In the genomic region with DNA sequence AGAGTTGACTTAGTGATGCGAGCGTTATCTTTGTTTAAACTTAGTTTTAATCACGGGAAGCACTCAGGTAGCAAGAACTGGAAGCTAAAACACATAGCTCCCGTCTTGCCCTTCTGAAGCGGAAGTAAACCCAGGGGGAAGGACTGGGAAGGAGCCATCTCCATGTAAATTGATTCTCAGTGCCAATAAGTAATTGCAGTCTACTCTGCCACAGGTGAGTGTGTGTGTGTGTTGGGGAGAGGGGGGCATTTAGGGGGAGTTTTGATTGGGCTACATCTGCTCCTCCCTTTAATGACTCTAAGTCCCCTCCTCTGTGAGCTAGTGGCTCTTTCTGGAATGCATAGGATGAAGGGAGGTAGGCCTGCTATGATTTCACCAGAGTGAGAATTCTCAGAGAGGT, we compare ENCODE assay signal across 21 mouse cellular contexts. TPM values are rescaled to one million over a fixed set of nuclear protein-coding genes. Genes with fewer than 3 reads are reported as not detected.
A peak's percentile ranks its signal among the peaks of the same experiment; 100 is the strongest.
DNase-seq lines count a peak whose midpoint lies in the region; ATAC-seq and TF ChIP-seq lines count a peak whose summit lies in the region.
"Had no signal": no experiment of that assay in that cellular context is flagged by ENCODE, and none has a peak within 500 bp of the region (broad histone marks: within the 10 kb centered on the region; RNA-seq: fewer than 3 reads in every experiment).

No protein-coding gene starts in this region.

- DNase-seq in hindbrain, embryonic 10.5 days (ENCODE audit: low spot score): no peak
- no peak for DNase-seq in hindbrain, postnatal 0 days (ENCODE audit: low spot score)
- DNase-seq in embryonic facial prominence, embryonic 14.5 days (ENCODE audit: low spot score): no peak
- no peak for DNase-seq in hindbrain, embryonic 11.5 days (ENCODE audit: low spot score)
- DNase-seq in midbrain, embryonic 14.5 days: no peak
- no peak for DNase-seq in left cerebral cortex, postnatal 14 days (ENCODE audit: low spot score in 2 of 2)
- DNase-seq: B cell, adult 2 months; cerebellum, adult 8-10 months; gastrocnemius, postnatal 14 days; heart, adult 2 months; heart, postnatal 36 days; liver, embryonic 13.5 days; thymus, adult 2 months had no signal

- intact Hi-C loops in left cerebral cortex, postnatal 14 days (cut with DNase I): no loop called here

- TF ChIP-seq CTCF in hindbrain, postnatal 0 days (IDR thresholded peaks at IDR 0.05; ENCODE audit: low read depth): no peak

- 72% methylated on average over 5 of the region's 5 CpGs for WGBS in hindbrain, embryonic 10.5 days
- 48% methylated on average over 5 of the region's 5 CpGs for WGBS in hindbrain, postnatal 0 days
- 66% methylated on average over 5 of the region's 5 CpGs for WGBS in embryonic facial prominence, embryonic 14.5 days
- WGBS in hindbrain, embryonic 11.5 days: 70% methylated on average over 5 of the region's 5 CpGs
- WGBS in midbrain, embryonic 14.5 days: 76% methylated on average over 5 of the region's 5 CpGs

- H3K9ac ChIP-seq in hindbrain, postnatal 0 days (replicated peaks; ENCODE audit: low read length): no peak overlapping the region
- no peak overlapping the region for H3K9ac ChIP-seq in embryonic facial prominence, embryonic 14.5 days (ENCODE audit: low read depth, low read length)
- no peak overlapping the region for H3K9ac ChIP-seq in hindbrain, embryonic 11.5 days (ENCODE audit: low read depth, low read length)
- no peak overlapping the region for H3K9ac ChIP-seq in midbrain, embryonic 14.5 days (replicated peaks; ENCODE audit: low read length)
- H3K9ac ChIP-seq: embryonic facial prominence, embryonic 12.5 days; intestine, embryonic 15.5 days; limb, embryonic 12.5 days; liver, embryonic 13.5 days; stomach, embryonic 15.5 days had no signal

- H3K4me3 ChIP-seq in hindbrain, embryonic 10.5 days: no peak overlapping the region
- no peak overlapping the region for H3K4me3 ChIP-seq in hindbrain, postnatal 0 days (ENCODE audit: low read length)
- no peak overlapping the region for H3K4me3 ChIP-seq in embryonic facial prominence, embryonic 14.5 days (ENCODE audit: low read depth, low read length)
- no peak overlapping the region for H3K4me3 ChIP-seq in hindbrain, embryonic 11.5 days (ENCODE audit: low read depth, low read length)
- H3K4me3 ChIP-seq in midbrain, embryonic 14.5 days (replicated peaks; ENCODE audit: low read depth, low read length): no peak overlapping the region
- H3K4me3 ChIP-seq: embryonic facial prominence, embryonic 12.5 days; heart, adult 2 months; intestine, embryonic 15.5 days; limb, embryonic 12.5 days; liver, embryonic 13.5 days; stomach, embryonic 15.5 days had no signal

- peaks cover 39% of the 10 kb centered on the region for H3K4me1 ChIP-seq in hindbrain, embryonic 10.5 days (replicated peaks)
- H3K4me1 ChIP-seq in hindbrain, postnatal 0 days (ENCODE audit: insufficient read depth, low read length): no peaks in the 10 kb centered on the region
- H3K4me1 ChIP-seq in embryonic facial prominence, embryonic 14.5 days (ENCODE audit: control insufficient read depth, insufficient read depth, low read length): no peaks in the 10 kb centered on the region; the same call in 1 of the 2 replicates
- 0 out of 2 replicates have a peak, but pooled peaks cover 6% of the 10 kb centered on the region for H3K4me1 ChIP-seq in hindbrain, embryonic 11.5 days (replicated peaks; ENCODE audit: control insufficient read depth, insufficient read depth, low read length)
- H3K4me1 ChIP-seq in midbrain, embryonic 14.5 days (ENCODE audit: control insufficient read depth, insufficient read depth, low read length): peaks cover 20% of the 10 kb centered on the region; the same call in 1 of the 2 replicates
- H3K4me1 ChIP-seq: intestine, embryonic 15.5 days; liver, embryonic 13.5 days had no signal

- no peak for ATAC-seq in hindbrain, postnatal 0 days
- peak; percentile 31; the same call in 1 of the 2 replicates for ATAC-seq in embryonic facial prominence, embryonic 14.5 days (ENCODE audit: low read depth)
- peak; percentile 63; the same call in 1 of the 2 replicates for ATAC-seq in hindbrain, embryonic 11.5 days (ENCODE audit: low FRiP score)
- no peak for ATAC-seq in midbrain, embryonic 14.5 days (ENCODE audit: low FRiP score, low TSS enrichment)
- no peak for ATAC-seq in monocyte, adult 5-6 weeks (replicated peaks; ENCODE audit: insufficient number of reproducible peaks, low FRiP score, low TSS enrichment, poor library complexity, severe bottlenecking)

- no peaks in the 10 kb centered on the region for H3K9me3 ChIP-seq in hindbrain, embryonic 10.5 days
- no peaks in the 10 kb centered on the region for H3K9me3 ChIP-seq in hindbrain, postnatal 0 days (ENCODE audit: low read length)
- H3K9me3 ChIP-seq in embryonic facial prominence, embryonic 14.5 days (ENCODE audit: control insufficient read depth, low read length): no peaks in the 10 kb centered on the region
- H3K9me3 ChIP-seq in hindbrain, embryonic 11.5 days (ENCODE audit: control insufficient read depth, low read length): no peaks in the 10 kb centered on the region
- no peaks in the 10 kb centered on the region for H3K9me3 ChIP-seq in midbrain, embryonic 14.5 days (ENCODE audit: control insufficient read depth, low read length)
- H3K9me3 ChIP-seq: embryonic facial prominence, embryonic 12.5 days; intestine, embryonic 15.5 days; limb, embryonic 12.5 days; liver, embryonic 13.5 days; stomach, embryonic 15.5 days had no signal

- no peaks in the 10 kb centered on the region for H3K27me3 ChIP-seq in hindbrain, embryonic 10.5 days (ENCODE audit: insufficient read depth, poor library complexity, severe bottlenecking)
- H3K27me3 ChIP-seq in hindbrain, postnatal 0 days (ENCODE audit: insufficient read depth, low read length): no peaks in the 10 kb centered on the region
- H3K27me3 ChIP-seq in embryonic facial prominence, embryonic 14.5 days (replicated peaks; ENCODE audit: control insufficient read depth, insufficient read depth, low read length): no peaks in the 10 kb centered on the region
- no peaks in the 10 kb centered on the region for H3K27me3 ChIP-seq in hindbrain, embryonic 11.5 days (ENCODE audit: control insufficient read depth, insufficient read depth, low read length)
- H3K27me3 ChIP-seq in midbrain, embryonic 14.5 days (ENCODE audit: control insufficient read depth, insufficient read depth, low read length): no peaks in the 10 kb centered on the region
- H3K27me3 ChIP-seq: embryonic facial prominence, embryonic 12.5 days; intestine, embryonic 15.5 days; limb, embryonic 12.5 days; liver, embryonic 13.5 days; stomach, embryonic 15.5 days had no signal

- no peak overlapping the region for H3K4me2 ChIP-seq in hindbrain, postnatal 0 days (ENCODE audit: low read depth, low read length)
- no peak overlapping the region for H3K4me2 ChIP-seq in embryonic facial prominence, embryonic 14.5 days (ENCODE audit: low read depth, low read length)
- no peak overlapping the region for H3K4me2 ChIP-seq in hindbrain, embryonic 11.5 days (replicated peaks; ENCODE audit: low read depth, low read length)
- H3K4me2 ChIP-seq in midbrain, embryonic 14.5 days (ENCODE audit: low read length): no peak overlapping the region
- H3K4me2 ChIP-seq: embryonic facial prominence, embryonic 12.5 days; intestine, embryonic 15.5 days; limb, embryonic 12.5 days; liver, embryonic 13.5 days; stomach, embryonic 15.5 days had no signal

- H3K36me3 ChIP-seq in hindbrain, embryonic 10.5 days: no peaks in the 10 kb centered on the region
- no peaks in the 10 kb centered on the region for H3K36me3 ChIP-seq in hindbrain, postnatal 0 days (ENCODE audit: insufficient read depth, low read length)
- H3K36me3 ChIP-seq in embryonic facial prominence, embryonic 14.5 days (ENCODE audit: control insufficient read depth, insufficient read depth, low read length): no peaks in the 10 kb centered on the region
- H3K36me3 ChIP-seq in hindbrain, embryonic 11.5 days (ENCODE audit: control insufficient read depth, insufficient read depth, low read length): no peaks in the 10 kb centered on the region
- H3K36me3 ChIP-seq in midbrain, embryonic 14.5 days (ENCODE audit: control insufficient read depth, insufficient read depth, low read length): no peaks in the 10 kb centered on the region
- H3K36me3 ChIP-seq: embryonic facial prominence, embryonic 12.5 days; intestine, embryonic 15.5 days; limb, embryonic 12.5 days; liver, embryonic 13.5 days; stomach, embryonic 15.5 days had no signal

- peak overlapping the region; percentile 77 for H3K27ac ChIP-seq in hindbrain, embryonic 10.5 days
- H3K27ac ChIP-seq in hindbrain, postnatal 0 days: no peak overlapping the region
- peak overlapping the region; percentile 39; the same call in 1 of the 2 replicates for H3K27ac ChIP-seq in embryonic facial prominence, embryonic 14.5 days (replicated peaks; ENCODE audit: low read depth, low read length)
- peak overlapping the region; percentile 63 for H3K27ac ChIP-seq in hindbrain, embryonic 11.5 days (ENCODE audit: low read depth, low read length)
- peak overlapping the region; percentile 21; the same call in 1 of the 2 replicates for H3K27ac ChIP-seq in midbrain, embryonic 14.5 days (replicated peaks; ENCODE audit: low read depth, low read length)
- H3K27ac ChIP-seq: embryonic facial prominence, embryonic 12.5 days; heart, adult 2 months; intestine, embryonic 15.5 days; limb, embryonic 12.5 days; liver, embryonic 13.5 days; macrophage; stomach, embryonic 15.5 days had no signal

RNA-seq across cellular contexts. Expression of gene Cnmd, which starts 39.6 kb away (rescaled TPM):
- 17.3 and 20.8 TPM in 2 replicates for polyA plus RNA-seq in hindbrain, embryonic 10.5 days (2016; fragmentation: Nextera tagmentation; extraction: Ambion mirVana)
- 0.37 and 0.68 TPM in 2 replicates for total RNA-seq in hindbrain, postnatal 0 days (2014; rRNA removed)
- 1.1 and 1.8 TPM in 2 replicates for polyA plus RNA-seq in hindbrain, postnatal 0 days (2015; fragmentation: Nextera tagmentation; extraction: Ambion mirVana)
- 125 and 186 TPM in 2 replicates for polyA plus RNA-seq in embryonic facial prominence, embryonic 14.5 days (2014; fragmentation: Nextera tagmentation; extraction: Ambion mirVana)
- polyA plus RNA-seq in hindbrain, embryonic 11.5 days (2014; fragmentation: Nextera tagmentation; extraction: Ambion mirVana): 20.0 and 20.9 TPM in 2 replicates
- 1.8 and 2.2 TPM in 2 replicates for polyA plus RNA-seq in midbrain, embryonic 14.5 days (2014; fragmentation: Nextera tagmentation; extraction: Ambion mirVana)
- total RNA-seq in monocyte, adult 5-6 weeks (2017): not detected in 3 replicates
- total RNA-seq in left cerebral cortex, postnatal 14 days (2021): 1 to 10 TPM; 1.1 to 1.2 TPM
- total RNA-seq: common myeloid progenitor, adult 5-6 weeks had no signal
- polyA plus RNA-seq: large intestine, adult 2 months; liver, embryonic 13.5 days; macrophage had no signal

Comparison
In these comparisons a context has a peak if more than half of its experiments do, and no peak if none do; other contexts are left out.
1. ATAC-seq: peak in embryonic facial prominence, embryonic 14.5 days (single experiment) and hindbrain, embryonic 11.5 days (single experiment); none in hindbrain, postnatal 0 days (single experiment), midbrain, embryonic 14.5 days (single experiment) and monocyte, adult 5-6 weeks (single experiment).